Mouse (Mus musculus) heart, embryonic 12.5 days (tissue): ENCODE data around the gene Med9. TPM values are rescaled to one million over a fixed set of nuclear protein-coding genes. Genes with fewer than 3 reads are reported as not detected.

Experiments used
- ATAC-seq: fragments of 200-750 bp; cut with Nextera tagmentation; 2 replicates; pipeline ENCODE4 v1.8.0; 2017; ENCODE audit warnings: moderate TSS enrichment, moderate library complexity; ENCODE audit not compliant: insufficient number of reproducible peaks, low FRiP score
- H3K27ac ChIP-seq: fragments of 300-500 bp; sonication (generic); 2 replicates; pipeline ENCODE4 v1.5.1; 2016; ENCODE audit warnings: mild to moderate bottlenecking, moderate library complexity; ENCODE audit not compliant: poor library complexity, severe bottlenecking
- H3K27me3 ChIP-seq: fragments of 300-500 bp; sonication (generic); replicated peaks from 2 replicates; pipeline ENCODE4 v1.6.1; 2016; ENCODE audit warnings: mild to moderate bottlenecking, moderate library complexity
- H3K36me3 ChIP-seq: fragments of 300-500 bp; sonication (generic); 2 replicates; pipeline ENCODE4 v1.6.1; 2016; ENCODE audit warnings: mild to moderate bottlenecking, moderate library complexity
- H3K4me1 ChIP-seq: fragments of 300-500 bp; sonication (generic); replicated peaks from 2 replicates; pipeline ENCODE4 v1.6.1; 2016; ENCODE audit warnings: mild to moderate bottlenecking
- H3K4me2 ChIP-seq: fragments of 300-500 bp; sonication (generic); 2 replicates; pipeline ENCODE4 v1.6.1; 2016; ENCODE audit warnings: mild to moderate bottlenecking, moderate library complexity
- H3K4me3 ChIP-seq: fragments of 300-500 bp; sonication (generic); 2 replicates; pipeline ENCODE4 v1.5.1; 2016; ENCODE audit warnings: mild to moderate bottlenecking
- H3K9ac ChIP-seq: fragments of 300-500 bp; sonication (generic); 2 replicates; pipeline ENCODE4 v1.6.1; 2016; ENCODE audit warnings: mild to moderate bottlenecking, moderate library complexity
- H3K9me3 ChIP-seq: fragments of 300-500 bp; sonication (generic); replicated peaks from 2 replicates; pipeline ENCODE4 v1.6.1; 2016; ENCODE audit warnings: mild to moderate bottlenecking, moderate library complexity
- WGBS: fragments of 180-500 bp; shearing (Covaris S2); methylation state at CpG from one replicate; pipeline ENCODE4 v1.1.7; 2016; 5-methylcytosine and 5-hydroxymethylcytosine counted together
- polyA plus RNA-seq: library from polyadenylated mRNA; unstranded; fragments of >200 nt; fragmentation: Nextera tagmentation; extraction: Ambion mirVana; gene quantifications from 2 replicates; pipeline ENCODE4 v1.2.1, GENCODE M21; 2016

Gene Med9
- polyA plus RNA-seq, 1 experiment from 2014 or later: 46.5 TPM

DNA sequence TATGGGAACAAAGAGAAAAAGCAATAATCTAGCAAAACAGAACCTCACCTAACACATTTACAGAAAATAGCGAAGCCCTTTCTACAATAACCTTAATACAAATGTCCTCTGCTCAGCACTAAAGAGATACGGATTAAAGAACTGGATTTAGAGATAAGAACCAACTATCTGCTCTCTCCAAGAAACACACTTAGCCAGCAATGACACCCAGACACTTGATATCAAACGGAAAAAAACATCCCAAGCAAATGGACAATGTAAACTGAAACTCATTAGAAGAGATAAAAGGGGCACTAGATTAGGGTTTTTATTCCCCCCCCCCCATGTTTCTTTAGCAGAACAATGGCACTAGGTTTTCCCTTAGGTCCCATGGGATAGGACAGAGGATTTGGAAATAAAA, 28.6 kb upstream of the Med9 start:
- Histone ChIP-seq H3K9ac (no peak overlapping the region), H3K4me1 (peaks cover 27% of the 10 kb centered on the region), H3K4me3 (no peak overlapping the region), H3K27ac (no peak overlapping the region), H3K36me3 (no peaks in the 10 kb centered on the region), H3K9me3 (no peaks in the 10 kb centered on the region), H3K4me2 (no peak overlapping the region), H3K27me3 (no peaks in the 10 kb centered on the region)
- WGBS: 38% methylated on average over 3 of the region's 3 CpGs
- ATAC-seq: no peak

GRCm38 (mm10) chr11:59920331-59920730, 27.7 kb upstream of the Med9 start:
- Histone ChIP-seq H3K4me3 (no peak overlapping the region), H3K9ac (no peak overlapping the region), H3K4me2 (no peak overlapping the region), H3K4me1 (peaks cover 27% of the 10 kb centered on the region), H3K36me3 (no peaks in the 10 kb centered on the region), H3K27me3 (no peaks in the 10 kb centered on the region), H3K27ac (no peak overlapping the region), H3K9me3 (no peaks in the 10 kb centered on the region)
- 65% methylated on average over 5 of the region's 5 CpGs for WGBS
- ATAC-seq: no peak

DNA sequence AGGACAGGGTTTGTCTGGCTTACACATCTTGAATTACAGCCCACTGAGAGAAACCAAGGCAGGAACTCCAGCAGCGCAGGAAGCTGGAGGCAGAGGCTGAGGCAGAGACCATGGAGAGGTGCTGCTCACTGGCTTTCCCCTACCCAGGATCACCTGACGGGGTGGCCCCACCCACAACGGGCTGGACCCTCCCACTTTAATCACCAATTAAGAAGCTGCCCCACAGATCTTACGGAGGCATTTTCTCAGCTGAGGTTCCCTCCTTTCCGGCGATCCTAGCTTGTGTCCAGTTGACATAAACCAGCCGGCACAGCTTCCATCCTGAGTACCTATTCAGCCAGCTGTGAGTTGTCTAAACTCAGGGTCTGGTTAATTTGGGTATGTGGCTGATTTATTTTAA, 26.7 kb upstream of the Med9 start:
- H3K9me3 ChIP-seq: no peaks in the 10 kb centered on the region
- no peaks in the 10 kb centered on the region for H3K36me3 ChIP-seq
- H3K27ac ChIP-seq: no peak overlapping the region
- H3K4me1 ChIP-seq: peaks cover 27% of the 10 kb centered on the region
- 0 out of 2 replicates have a peak, but pooled peaks have one; percentile 49 for ATAC-seq
- H3K9ac ChIP-seq: no peak overlapping the region
- no peaks in the 10 kb centered on the region for H3K27me3 ChIP-seq
- 0 out of 2 replicates have a peak overlapping the region, but pooled peaks have one; percentile 7 for H3K4me2 ChIP-seq
- H3K4me3 ChIP-seq: no peak overlapping the region
- WGBS: 12% methylated on average over 7 of the region's 7 CpGs

DNA sequence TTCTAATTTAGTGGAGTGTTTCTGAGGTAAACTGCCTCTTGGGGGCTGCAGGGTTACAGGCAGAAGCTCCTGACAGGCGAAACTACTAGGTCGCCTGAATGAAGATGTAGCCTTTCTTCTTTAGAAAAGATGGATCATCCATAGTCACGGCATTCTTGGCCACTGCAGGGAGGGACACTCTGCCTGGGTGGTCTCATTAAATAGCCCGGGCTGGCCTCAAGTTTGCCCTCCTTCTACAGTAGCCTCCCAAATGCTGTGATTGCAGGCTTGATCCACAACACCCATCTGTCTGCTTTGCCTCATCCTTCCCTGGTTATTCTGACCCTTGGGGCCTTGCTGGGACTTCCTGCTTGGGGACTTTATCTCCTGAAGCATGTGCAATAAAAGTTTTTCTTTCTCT, 18.0 kb upstream of the Med9 start:
- H3K4me2 ChIP-seq: no peak overlapping the region

DNA sequence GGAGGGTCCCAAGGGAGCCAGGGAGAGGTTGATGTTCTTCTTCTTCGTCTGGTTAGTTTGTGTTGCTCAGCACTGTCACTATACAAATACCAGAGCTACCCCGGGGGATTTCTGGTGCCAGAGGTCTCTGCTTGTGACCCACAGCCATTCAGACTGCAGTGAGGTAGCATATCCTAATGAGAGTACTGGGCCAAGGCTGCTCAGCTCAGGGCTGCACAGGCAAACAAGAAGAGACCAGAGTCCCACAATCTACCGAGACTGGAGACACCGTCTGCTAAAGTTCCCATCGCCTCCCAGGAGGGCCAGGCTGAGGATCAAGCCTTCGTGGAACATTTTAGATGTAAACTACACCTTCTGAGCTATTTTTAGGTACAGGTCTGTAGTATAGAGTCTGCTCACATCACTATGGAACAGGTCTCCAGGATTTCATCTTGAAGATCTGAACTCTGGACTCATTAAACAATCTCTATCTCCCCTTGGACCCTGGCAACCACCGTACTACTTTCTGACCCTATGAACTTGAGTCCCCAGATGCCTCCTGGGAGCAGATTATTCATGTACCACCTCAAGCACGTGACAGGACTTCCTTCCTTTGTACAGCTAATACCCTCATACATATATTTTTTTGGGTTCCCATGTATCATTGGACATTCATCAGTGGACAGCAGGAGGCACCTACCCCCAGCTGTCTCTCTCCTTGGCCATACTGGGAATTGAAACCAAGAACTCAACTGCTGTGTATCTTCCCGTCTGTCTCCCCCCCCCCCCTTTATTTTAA, 15.3 kb upstream of the Med9 start:
- Histone ChIP-seq H3K4me3 (no peak overlapping the region), H3K27ac (no peak overlapping the region), H3K27me3 (no peaks in the 10 kb centered on the region), H3K9me3 (no peaks in the 10 kb centered on the region), H3K36me3 (no peaks in the 10 kb centered on the region), H3K9ac (no peak overlapping the region), H3K4me2 (no peak overlapping the region), H3K4me1 (peaks cover 29% of the 10 kb centered on the region)
- ATAC-seq: no peak
- 56% methylated on average over 9 of the region's 9 CpGs for WGBS

More for the DNA sequence above, 18.0 kb upstream of the Med9 start:
- no peak overlapping the region for H3K27ac ChIP-seq
- H3K4me1 ChIP-seq: peaks cover 26% of the 10 kb centered on the region
- H3K36me3 ChIP-seq: no peaks in the 10 kb centered on the region
- no peaks in the 10 kb centered on the region for H3K9me3 ChIP-seq
- no peak overlapping the region for H3K9ac ChIP-seq
- no peak overlapping the region for H3K4me3 ChIP-seq
- WGBS: 60% methylated on average over 4 of the region's 4 CpGs
- no peaks in the 10 kb centered on the region for H3K27me3 ChIP-seq
- ATAC-seq: no peak

GRCm38 (mm10) chr11:59933943-59934342, 14.1 kb upstream of the Med9 start:
- no peaks in the 10 kb centered on the region for H3K27me3 ChIP-seq
- WGBS: 41% methylated on average over 12 of the region's 12 CpGs
- no peak overlapping the region for H3K4me2 ChIP-seq
- no peak overlapping the region for H3K27ac ChIP-seq
- H3K9me3 ChIP-seq: no peaks in the 10 kb centered on the region
- no peak for ATAC-seq
- peak overlapping the region; percentile 33; the same call in 1 of the 2 replicates for H3K9ac ChIP-seq
- H3K36me3 ChIP-seq: no peaks in the 10 kb centered on the region
- H3K4me3 ChIP-seq: no peak overlapping the region
- peaks cover 30% of the 10 kb centered on the region for H3K4me1 ChIP-seq

GRCm38 (mm10) chr11:59937023-59937422, 11.0 kb upstream of the Med9 start:
- ATAC-seq: no peak
- Histone ChIP-seq H3K9ac (no peak overlapping the region), H3K27me3 (0 out of 2 replicates have a peak, but pooled peaks cover 3% of the 10 kb centered on the region), H3K4me2 (no peak overlapping the region), H3K9me3 (0 out of 2 replicates have a peak, but pooled peaks cover 6% of the 10 kb centered on the region), H3K4me3 (no peak overlapping the region), H3K27ac (no peak overlapping the region), H3K36me3 (no peaks in the 10 kb centered on the region), H3K4me1 (peaks cover 30% of the 10 kb centered on the region)
- 91% methylated on average over 3 of the region's 3 CpGs for WGBS

DNA sequence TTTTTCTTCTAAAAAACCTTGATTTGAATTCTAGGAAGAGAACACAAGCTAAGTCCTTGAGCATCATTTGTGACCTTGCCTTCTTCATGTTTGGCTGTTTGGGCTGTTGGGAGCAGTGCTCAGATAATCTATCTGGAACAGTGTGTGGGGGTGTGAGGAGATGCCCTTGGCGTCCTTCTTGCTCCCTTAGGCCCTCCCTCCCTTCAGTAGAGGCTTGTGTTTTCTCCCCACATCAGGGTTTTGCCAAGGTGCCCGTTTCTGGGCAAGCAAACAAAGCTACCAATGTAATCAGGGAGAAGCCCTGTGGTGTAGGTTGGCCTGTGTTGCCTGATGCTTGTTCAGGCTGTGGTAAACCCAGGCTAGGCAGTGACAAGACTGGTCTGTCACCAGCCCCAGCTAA, 10.4 kb upstream of the Med9 start:
- Histone ChIP-seq H3K9ac (no peak overlapping the region), H3K27ac (no peak overlapping the region), H3K4me3 (no peak overlapping the region), H3K4me1 (peaks cover 27% of the 10 kb centered on the region), H3K4me2 (no peak overlapping the region), H3K27me3 (0 out of 2 replicates have a peak, but pooled peaks cover 3% of the 10 kb centered on the region), H3K9me3 (0 out of 2 replicates have a peak, but pooled peaks cover 6% of the 10 kb centered on the region), H3K36me3 (no peaks in the 10 kb centered on the region)
- no peak for ATAC-seq
- 47% methylated on average over 2 of the region's 2 CpGs for WGBS

GRCm38 (mm10) chr11:59939821-59940220, 8.2 kb upstream of the Med9 start:
- WGBS: 80% methylated on average over 1 of the region's 1 CpGs
- Histone ChIP-seq H3K4me2 (no peak overlapping the region), H3K27me3 (0 out of 2 replicates have a peak, but pooled peaks cover 3% of the 10 kb centered on the region), H3K36me3 (no peaks in the 10 kb centered on the region), H3K4me3 (no peak overlapping the region), H3K27ac (no peak overlapping the region), H3K9me3 (0 out of 2 replicates have a peak, but pooled peaks cover 6% of the 10 kb centered on the region), H3K4me1 (0 out of 2 replicates have a peak, but pooled peaks cover 11% of the 10 kb centered on the region), H3K9ac (no peak overlapping the region)
- ATAC-seq: no peak

GRCm38 (mm10) chr11:59940645-59941044, 7.4 kb upstream of the Med9 start:
- H3K27me3 ChIP-seq: 0 out of 2 replicates have a peak, but pooled peaks cover 3% of the 10 kb centered on the region
- no peaks in the 10 kb centered on the region for H3K36me3 ChIP-seq
- H3K4me2 ChIP-seq: no peak overlapping the region
- H3K27ac ChIP-seq: no peak overlapping the region
- 0 out of 2 replicates have a peak, but pooled peaks cover 6% of the 10 kb centered on the region for H3K9me3 ChIP-seq
- WGBS: 32% methylated on average over 3 of the region's 3 CpGs
- ATAC-seq: no peak
- H3K4me1 ChIP-seq: 0 out of 2 replicates have a peak, but pooled peaks cover 11% of the 10 kb centered on the region
- no peak overlapping the region for H3K4me3 ChIP-seq
- no peak overlapping the region for H3K9ac ChIP-seq

- no peaks in the 10 kb centered on the region for H3K36me3 ChIP-seq
- no peak overlapping the region for H3K4me2 ChIP-seq
- ATAC-seq: peak; percentile 45; the same call in 1 of the 2 replicates
- 13% methylated on average over 3 of the region's 3 CpGs for WGBS
- no peak overlapping the region for H3K27ac ChIP-seq
- 0 out of 2 replicates have a peak, but pooled peaks cover 3% of the 10 kb centered on the region for H3K27me3 ChIP-seq
- H3K9me3 ChIP-seq: 0 out of 2 replicates have a peak, but pooled peaks cover 6% of the 10 kb centered on the region
- H3K9ac ChIP-seq: no peak overlapping the region
- H3K4me3 ChIP-seq: no peak overlapping the region
- H3K4me1 ChIP-seq: 0 out of 2 replicates have a peak, but pooled peaks cover 11% of the 10 kb centered on the region
These were observed 6.6 kb upstream of the Med9 start for GRCm38 (mm10) chr11:59941391-59941790.
